Mouse (Mus musculus): ENCODE data around the gene Ppp1r13b. TPM values are rescaled to one million over a fixed set of nuclear protein-coding genes. Genes with fewer than 3 reads are reported as not detected.

The Ppp1r13b gene
- polyA plus RNA-seq (2014; fragmentation: Illumina TruSeq; extraction: RNeasy Lipid Tissue Mini Kit (QIAGEN cat#74804); ENCODE audit: low read depth, low replicate concordance): 3.0 TPM

GRCm38 (mm10) chr12:111907970-111908681 lies at the start of gene Ppp1r13b:
Ppp1r13b (minus strand) TSS chr12:111908110.

GRCm38 (mm10) chr12:111813766-111814617 lies 93.9 kb downstream of the Ppp1r13b start, which contains the start of the genes Xrcc3 and Zfyve21:
Xrcc3 (minus strand) TSS chr12:111813873.
Zfyve21 (plus strand) TSS chr12:111814170.

Other genes with a start within 250 kb of the Ppp1r13b start
- 1.2 TPM for gene Ckb, start 235.8 kb downstream of the Ppp1r13b start, polyA plus RNA-seq (2014; fragmentation: Illumina TruSeq; extraction: RNeasy Lipid Tissue Mini Kit (QIAGEN cat#74804); ENCODE audit: low read depth, low replicate concordance)
- gene Trmt61a, start 230.0 kb downstream of the Ppp1r13b start, polyA plus RNA-seq (2014; fragmentation: Illumina TruSeq; extraction: RNeasy Lipid Tissue Mini Kit (QIAGEN cat#74804); ENCODE audit: low read depth, low replicate concordance): 0.28 TPM
- gene Bag5, start 194.9 kb downstream of the Ppp1r13b start, polyA plus RNA-seq (2014; fragmentation: Illumina TruSeq; extraction: RNeasy Lipid Tissue Mini Kit (QIAGEN cat#74804); ENCODE audit: low read depth, low replicate concordance): 17.7 TPM
- gene Apopt1, start 194.8 kb downstream of the Ppp1r13b start, polyA plus RNA-seq (2014; fragmentation: Illumina TruSeq; extraction: RNeasy Lipid Tissue Mini Kit (QIAGEN cat#74804); ENCODE audit: low read depth, low replicate concordance): 34.8 TPM
- gene Klc1, start 149.3 kb downstream of the Ppp1r13b start, polyA plus RNA-seq (2014; fragmentation: Illumina TruSeq; extraction: RNeasy Lipid Tissue Mini Kit (QIAGEN cat#74804); ENCODE audit: low read depth, low replicate concordance): 2.7 TPM
- not detected for gene Xrcc3, start 94.2 kb downstream of the Ppp1r13b start, polyA plus RNA-seq (2014; fragmentation: Illumina TruSeq; extraction: RNeasy Lipid Tissue Mini Kit (QIAGEN cat#74804); ENCODE audit: low read depth, low replicate concordance)
- 22.7 TPM for gene Zfyve21, start 93.9 kb downstream of the Ppp1r13b start, polyA plus RNA-seq (2014; fragmentation: Illumina TruSeq; extraction: RNeasy Lipid Tissue Mini Kit (QIAGEN cat#74804); ENCODE audit: low read depth, low replicate concordance)
- gene Atp5mpl, start 58.9 kb upstream of the Ppp1r13b start, polyA plus RNA-seq (2014; fragmentation: Illumina TruSeq; extraction: RNeasy Lipid Tissue Mini Kit (QIAGEN cat#74804); ENCODE audit: low read depth, low replicate concordance): 1,899 TPM
- gene Tdrd9, start 63.4 kb upstream of the Ppp1r13b start, polyA plus RNA-seq (2014; fragmentation: Illumina TruSeq; extraction: RNeasy Lipid Tissue Mini Kit (QIAGEN cat#74804); ENCODE audit: low read depth, low replicate concordance): not detected
- not detected for gene Rd3l, start 73.2 kb upstream of the Ppp1r13b start, polyA plus RNA-seq (2014; fragmentation: Illumina TruSeq; extraction: RNeasy Lipid Tissue Mini Kit (QIAGEN cat#74804); ENCODE audit: low read depth, low replicate concordance)
- 0.65 TPM for gene Aspg, start 198.6 kb upstream of the Ppp1r13b start, polyA plus RNA-seq (2014; fragmentation: Illumina TruSeq; extraction: RNeasy Lipid Tissue Mini Kit (QIAGEN cat#74804); ENCODE audit: low read depth, low replicate concordance)
- gene Kif26a, start 238.1 kb upstream of the Ppp1r13b start, polyA plus RNA-seq (2014; fragmentation: Illumina TruSeq; extraction: RNeasy Lipid Tissue Mini Kit (QIAGEN cat#74804); ENCODE audit: low read depth, low replicate concordance): 0.08 TPM